ENCODE assay signal across 8 mouse cellular contexts in the genomic region with DNA sequence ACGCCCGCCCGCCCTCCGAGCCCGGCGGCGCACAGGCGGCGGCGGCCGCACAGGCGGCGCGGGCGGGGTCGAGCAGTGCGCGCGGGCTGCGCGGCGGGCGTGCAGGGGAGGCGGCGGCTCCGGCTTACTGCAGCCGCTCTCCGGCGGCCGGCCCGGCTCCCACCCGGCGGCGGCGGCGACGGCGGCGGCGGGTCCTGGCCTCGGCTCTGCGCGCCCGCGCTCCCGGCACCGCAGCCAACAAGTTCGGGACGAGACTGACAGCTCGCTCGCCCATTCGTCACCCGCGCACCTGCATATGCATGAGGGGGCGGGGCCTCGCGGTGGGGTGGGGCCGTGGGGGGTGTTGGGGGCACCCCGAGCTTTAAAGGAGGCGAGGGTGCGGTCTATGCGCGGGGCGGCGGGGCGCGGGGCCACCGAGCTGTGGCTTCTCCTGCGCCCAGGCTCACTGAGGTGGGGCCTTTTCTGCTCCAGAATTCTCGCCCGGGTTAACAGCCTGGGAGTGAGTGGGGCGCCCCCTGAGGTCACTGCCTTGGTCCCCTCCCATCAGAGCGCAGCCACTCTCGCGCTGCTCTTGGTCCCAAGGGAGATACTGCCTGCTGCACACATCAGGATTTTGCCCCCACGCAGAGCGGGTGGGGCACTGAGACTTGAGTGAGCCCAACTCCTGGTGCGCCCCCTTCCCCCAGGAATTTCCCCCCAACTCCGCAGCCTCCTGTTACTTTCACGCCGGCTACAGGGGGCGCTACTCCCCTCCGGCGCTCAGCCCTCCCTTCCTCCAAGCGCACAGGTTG. TPM values are rescaled to one million over a fixed set of nuclear protein-coding genes. Genes with fewer than 3 reads are reported as not detected.
A peak's percentile ranks its signal among the peaks of the same experiment; 100 is the strongest.
DNase-seq lines count a peak whose midpoint lies in the region; ATAC-seq and TF ChIP-seq lines count a peak whose summit lies in the region.

TSS of gene Jag2 (minus strand) at position 215 of the 791 bp plus-strand sequence.

- no peak for TF ChIP-seq EP300 in heart, adult 2 months (IDR thresholded peaks at IDR 0.05; ENCODE audit: insufficient read depth, low read depth, low read length)

- peaks cover 55% of the 10 kb centered on the region for H3K27me3 ChIP-seq in kidney, embryonic 14.5 days (ENCODE audit: control insufficient read depth, insufficient read depth, low read length)
- peaks cover 71% of the 10 kb centered on the region for H3K27me3 ChIP-seq in embryonic facial prominence, embryonic 13.5 days
- H3K27me3 ChIP-seq in heart, adult 2 months (ENCODE audit: control insufficient read depth, insufficient read depth, low read length): no peaks in the 10 kb centered on the region
- peaks cover 56% of the 10 kb centered on the region for H3K27me3 ChIP-seq in kidney, embryonic 16.5 days (ENCODE audit: insufficient read depth, low read length)
- H3K27me3 ChIP-seq in limb, embryonic 14.5 days (ENCODE audit: control insufficient read depth, insufficient read depth, low read length): peaks cover 31% of the 10 kb centered on the region
- H3K27me3 ChIP-seq in midbrain, embryonic 15.5 days (replicated peaks): 0 out of 2 replicates have a peak, but pooled peaks cover 5% of the 10 kb centered on the region

- no peak within 1 kb of the TSS for H3K27ac ChIP-seq in kidney, embryonic 14.5 days (ENCODE audit: low read depth, low read length)
- peak within 1 kb of the TSS; percentile 64 for H3K27ac ChIP-seq in embryonic facial prominence, embryonic 13.5 days
- H3K27ac ChIP-seq in heart, adult 2 months: peak within 1 kb of the TSS; percentile 84
- no peak within 1 kb of the TSS for H3K27ac ChIP-seq in kidney, embryonic 16.5 days (ENCODE audit: low read length)
- H3K27ac ChIP-seq in limb, embryonic 14.5 days (replicated peaks; ENCODE audit: low read depth, low read length): no peak within 1 kb of the TSS
- peak within 1 kb of the TSS; percentile 87 for H3K27ac ChIP-seq in midbrain, embryonic 15.5 days

- peak; percentile 61 for ATAC-seq in kidney, embryonic 14.5 days (ENCODE audit: low FRiP score, low TSS enrichment)
- peak; percentile 34; the same call in 1 of the 2 replicates for ATAC-seq in embryonic facial prominence, embryonic 13.5 days (ENCODE audit: insufficient number of reproducible peaks, insufficient read depth, low FRiP score, low TSS enrichment, low read depth)
- ATAC-seq in kidney, embryonic 16.5 days (ENCODE audit: low FRiP score, low TSS enrichment): peak; percentile 43
- ATAC-seq in limb, embryonic 14.5 days (ENCODE audit: low FRiP score, low read depth): peak; percentile 61
- ATAC-seq in midbrain, embryonic 15.5 days (replicated peaks): peak; percentile 79

- peak within 1 kb of the TSS; percentile 93 for H3K4me2 ChIP-seq in kidney, embryonic 14.5 days (replicated peaks; ENCODE audit: low read depth, low read length)
- peak within 1 kb of the TSS; percentile 98 for H3K4me2 ChIP-seq in embryonic facial prominence, embryonic 13.5 days
- H3K4me2 ChIP-seq in kidney, embryonic 16.5 days (replicated peaks; ENCODE audit: low read depth, low read length): peak within 1 kb of the TSS; percentile 90
- H3K4me2 ChIP-seq in limb, embryonic 14.5 days (replicated peaks; ENCODE audit: low read depth, low read length, severe bottlenecking): peak within 1 kb of the TSS; percentile 96
- H3K4me2 ChIP-seq in midbrain, embryonic 15.5 days: peak within 1 kb of the TSS; percentile 90

- H3K4me1 ChIP-seq in kidney, embryonic 14.5 days (ENCODE audit: control insufficient read depth, insufficient read depth, low read length): peaks cover 20% of the 10 kb centered on the region; the same call in 1 of the 2 replicates
- H3K4me1 ChIP-seq in embryonic facial prominence, embryonic 13.5 days: peaks cover 26% of the 10 kb centered on the region
- H3K4me1 ChIP-seq in heart, adult 2 months (ENCODE audit: control insufficient read depth, insufficient read depth, low read length): peaks cover 8% of the 10 kb centered on the region; the same call in 1 of the 2 replicates
- peaks cover 36% of the 10 kb centered on the region for H3K4me1 ChIP-seq in kidney, embryonic 16.5 days (ENCODE audit: insufficient read depth, low read length)
- peaks cover 12% of the 10 kb centered on the region for H3K4me1 ChIP-seq in limb, embryonic 14.5 days (ENCODE audit: control insufficient read depth, insufficient read depth, low read length)
- peaks cover 32% of the 10 kb centered on the region for H3K4me1 ChIP-seq in midbrain, embryonic 15.5 days

- peak within 1 kb of the TSS; percentile 46; the same call in 1 of the 2 replicates for H3K9ac ChIP-seq in kidney, embryonic 14.5 days (ENCODE audit: low read depth, low read length)
- H3K9ac ChIP-seq in embryonic facial prominence, embryonic 13.5 days: peak within 1 kb of the TSS; percentile 70
- H3K9ac ChIP-seq in heart, adult 2 months (ENCODE audit: low read depth, low read length): peak within 1 kb of the TSS; percentile 94
- H3K9ac ChIP-seq in kidney, embryonic 16.5 days (replicated peaks; ENCODE audit: low read length): peak within 1 kb of the TSS; percentile 55
- peak within 1 kb of the TSS; percentile 52 for H3K9ac ChIP-seq in limb, embryonic 14.5 days (ENCODE audit: low read depth, low read length, severe bottlenecking)
- peak within 1 kb of the TSS; percentile 69 for H3K9ac ChIP-seq in midbrain, embryonic 15.5 days

- TF ChIP-seq POLR2A in heart, adult 2 months (IDR thresholded peaks at IDR 0.05; ENCODE audit: insufficient read depth, low read depth, low read length): no peak; the same call in 1 of the 2 replicates
- no peak for TF ChIP-seq POLR2A in limb, embryonic 14.5 days (IDR thresholded peaks at IDR 0.05; ENCODE audit: borderline replicate concordance, extremely low read depth, insufficient read depth, insufficient read length)

- peak within 1 kb of the TSS; percentile 53 for H3K4me3 ChIP-seq in kidney, embryonic 14.5 days (ENCODE audit: low read length)
- peak within 1 kb of the TSS; percentile 63 for H3K4me3 ChIP-seq in embryonic facial prominence, embryonic 13.5 days
- H3K4me3 ChIP-seq in heart, adult 2 months: peak within 1 kb of the TSS; percentile 58
- H3K4me3 ChIP-seq in kidney, embryonic 16.5 days (ENCODE audit: low read length): peak within 1 kb of the TSS; percentile 56
- peak within 1 kb of the TSS; percentile 52 for H3K4me3 ChIP-seq in limb, embryonic 14.5 days (replicated peaks; ENCODE audit: low read length)
- peak within 1 kb of the TSS; percentile 77 for H3K4me3 ChIP-seq in midbrain, embryonic 15.5 days

- intact Hi-C loops in heart, adult 2 months (cut with DNase I): loop anchor here (2.0 kb wide), 2 partner anchors 19 to 55 kb away; no protein-coding TSS in a partner anchor

- DNase-seq in kidney, adult 9 months: no peak
- DNase-seq in heart, adult 2 months: peak; percentile 81 to 84
- peak; percentile 42 for DNase-seq in limb, embryonic 14.5 days (ENCODE audit: low spot score)
- DNase-seq in testis, postnatal 14 days (ENCODE audit: low spot score): peak; percentile 76

- H3K36me3 ChIP-seq in kidney, embryonic 14.5 days (ENCODE audit: control insufficient read depth, insufficient read depth, low read length): 0 out of 2 replicates have a peak, but pooled peaks cover under 1% of the 10 kb centered on the region
- H3K36me3 ChIP-seq in embryonic facial prominence, embryonic 13.5 days: no peaks in the 10 kb centered on the region
- no peaks in the 10 kb centered on the region for H3K36me3 ChIP-seq in heart, adult 2 months (ENCODE audit: control insufficient read depth, insufficient read depth, low read length)
- no peaks in the 10 kb centered on the region for H3K36me3 ChIP-seq in kidney, embryonic 16.5 days (ENCODE audit: insufficient read depth, low read length)
- no peaks in the 10 kb centered on the region for H3K36me3 ChIP-seq in limb, embryonic 14.5 days (ENCODE audit: control insufficient read depth, insufficient read depth, low read length)
- H3K36me3 ChIP-seq in midbrain, embryonic 15.5 days (replicated peaks): no peaks in the 10 kb centered on the region

- H3K9me3 ChIP-seq in kidney, embryonic 14.5 days (ENCODE audit: control insufficient read depth, low read length): no peaks in the 10 kb centered on the region
- no peaks in the 10 kb centered on the region for H3K9me3 ChIP-seq in embryonic facial prominence, embryonic 13.5 days
- H3K9me3 ChIP-seq in kidney, embryonic 16.5 days (ENCODE audit: low read length): no peaks in the 10 kb centered on the region
- no peaks in the 10 kb centered on the region for H3K9me3 ChIP-seq in limb, embryonic 14.5 days (ENCODE audit: control insufficient read depth, low read length)
- no peaks in the 10 kb centered on the region for H3K9me3 ChIP-seq in midbrain, embryonic 15.5 days

- TF ChIP-seq CTCF in heart, adult 2 months (IDR thresholded peaks at IDR 0.05): peak; percentile 71

- 2% methylated on average over 50 of the region's 85 CpGs for WGBS in kidney, embryonic 14.5 days
- WGBS in embryonic facial prominence, embryonic 13.5 days: 2% methylated on average over 59 of the region's 85 CpGs
- WGBS in heart, adult 2 months: 18% methylated on average over 84 of the region's 85 CpGs
- WGBS in kidney, embryonic 16.5 days: 2% methylated on average over 45 of the region's 85 CpGs
- WGBS in limb, embryonic 14.5 days: 2% methylated on average over 35 of the region's 85 CpGs
- under 1% methylated on average over 65 of the region's 85 CpGs for WGBS in midbrain, embryonic 15.5 days

- peaks cover 6% of the 10 kb centered on the region for H3K79me2 ChIP-seq in heart, adult 2 months (replicated peaks; ENCODE audit: control insufficient read depth, insufficient read depth, low read length)

RNA-seq across cellular contexts. Expression of gene Jag2, which starts in this region (rescaled TPM):
- polyA plus RNA-seq in kidney, embryonic 14.5 days (2014; fragmentation: Nextera tagmentation; extraction: Ambion mirVana): 2.3 and 2.9 TPM in 2 replicates
- polyA plus RNA-seq in embryonic facial prominence, embryonic 13.5 days (2015; fragmentation: Nextera tagmentation; extraction: Ambion mirVana): 7.4 and 11.5 TPM in 2 replicates
- 10 to 100 TPM; 25.4 to 27.4 TPM for total RNA-seq in heart, adult 2 months (2021)
- 34.4 and 35.5 TPM in 2 replicates for polyA plus RNA-seq in heart, adult 2 months (2012; rRNA removed)
- polyA plus RNA-seq in kidney, embryonic 16.5 days (2015; fragmentation: Nextera tagmentation; extraction: Ambion mirVana): 2.2 and 2.5 TPM in 2 replicates
- 45.8 and 48.4 TPM in 2 replicates for polyA plus RNA-seq in limb, embryonic 14.5 days (2012; rRNA removed)
- polyA plus RNA-seq in limb, embryonic 14.5 days (2014; fragmentation: Nextera tagmentation; extraction: Ambion mirVana): 12.5 and 14.3 TPM in 2 replicates
- 16.4 and 18.4 TPM in 2 replicates for polyA plus RNA-seq in midbrain, embryonic 15.5 days (2015; fragmentation: Nextera tagmentation; extraction: Ambion mirVana)

Comparison
In these comparisons a context has a peak if more than half of its experiments do, and no peak if none do; other contexts are left out.
1. H3K27ac ChIP-seq: peak in embryonic facial prominence, embryonic 13.5 days (single experiment), heart, adult 2 months (single experiment) and midbrain, embryonic 15.5 days (single experiment); none in kidney, embryonic 14.5 days (single experiment), kidney, embryonic 16.5 days (single experiment) and limb, embryonic 14.5 days (single experiment).
2. Peak in every context shown above with its lines, with median percentiles within 50 percentile points of each other: ATAC-seq, H3K4me2 ChIP-seq, H3K4me3 ChIP-seq and H3K9ac ChIP-seq.